Mouse (Mus musculus): ENCODE results near the gene Zfyve21.

DNA sequence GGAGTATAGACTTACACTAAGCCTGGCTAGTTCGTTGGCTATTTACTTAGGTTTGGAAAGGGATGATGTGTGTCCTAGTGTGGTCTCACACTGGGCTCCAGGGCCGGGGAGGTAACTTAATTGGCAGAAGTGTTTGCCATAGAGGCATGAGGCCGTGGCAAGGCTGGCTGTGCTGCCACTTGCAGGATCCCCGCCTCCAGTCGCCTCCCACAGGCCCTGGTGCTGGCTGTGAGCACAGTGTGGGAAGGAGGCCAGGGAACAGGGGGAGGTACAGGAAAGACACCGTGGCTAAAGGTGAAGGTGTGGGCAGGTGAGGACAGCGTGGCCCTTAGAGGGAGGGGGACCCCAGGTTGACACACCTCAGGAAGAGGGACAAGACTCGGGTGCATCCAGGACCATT is 6.0 kb downstream of the Zfyve21 start:
- TF ChIP-seq CTCF (IDR thresholded peaks at IDR 0.05; ENCODE audit: low read depth), result no peak
- no peak for TF ChIP-seq EP300 (IDR thresholded peaks at IDR 0.05; ENCODE audit: low read depth)
